Mouse (Mus musculus): Measurements from ENCODE around the gene Btbd3. TPM values are rescaled to one million over a fixed set of nuclear protein-coding genes. Genes with fewer than 3 reads are reported as not detected.
"Not testable (repeated sequence)": the region's sequence is repeated elsewhere in the genome, so short reads cannot be mapped to it uniquely, and the experiment has no call there.

The Btbd3 gene
- polyA plus RNA-seq, 1 experiment from 2014 or later: 15.9 TPM

DNA sequence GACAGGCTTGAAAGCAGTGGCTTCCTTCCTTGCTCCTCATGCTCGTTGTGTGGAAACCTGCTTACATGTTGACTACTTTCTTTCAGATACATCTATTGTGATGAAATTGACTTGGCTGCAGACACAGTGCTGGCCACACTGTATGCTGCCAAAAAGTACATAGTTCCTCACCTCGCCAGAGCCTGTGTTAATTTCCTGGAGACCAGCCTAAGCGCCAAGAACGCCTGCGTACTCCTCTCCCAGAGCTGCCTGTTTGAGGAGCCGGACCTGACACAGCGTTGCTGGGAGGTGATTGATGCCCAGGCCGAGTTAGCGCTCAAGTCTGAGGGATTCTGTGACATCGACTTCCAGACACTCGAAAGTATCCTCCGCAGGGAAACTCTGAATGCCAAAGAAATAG lies 27.0 kb downstream of the Btbd3 start:
- H3K4me3 ChIP-seq: no peak overlapping the region
- H3K4me1 ChIP-seq: peaks cover 20% of the 10 kb centered on the region
- H3K36me3 ChIP-seq (ENCODE audit: poor library complexity, severe bottlenecking): peaks cover 31% of the 10 kb centered on the region
- H3K4me2 ChIP-seq: no peak overlapping the region
- H3K27me3 ChIP-seq: no peaks in the 10 kb centered on the region
- no peak for ATAC-seq
- WGBS: 93% methylated on average over 12 of the region's 12 CpGs
- H3K9me3 ChIP-seq (replicated peaks): no peaks in the 10 kb centered on the region
- no peak overlapping the region for H3K27ac ChIP-seq
- no peak overlapping the region for H3K9ac ChIP-seq

DNA sequence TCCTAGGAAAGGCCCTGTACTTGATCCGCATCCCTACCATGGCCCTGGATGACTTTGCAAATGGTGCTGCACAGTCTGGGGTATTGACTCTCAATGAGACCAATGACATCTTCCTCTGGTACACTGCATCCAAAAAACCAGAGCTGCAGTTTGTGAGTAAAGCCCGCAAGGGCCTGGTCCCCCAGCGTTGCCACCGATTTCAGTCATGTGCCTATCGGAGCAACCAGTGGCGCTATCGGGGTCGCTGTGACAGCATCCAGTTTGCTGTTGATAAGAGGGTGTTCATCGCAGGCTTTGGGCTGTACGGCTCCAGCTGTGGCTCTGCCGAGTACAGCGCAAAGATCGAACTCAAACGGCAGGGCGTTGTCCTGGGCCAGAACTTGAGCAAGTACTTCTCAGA lies 27.5 kb downstream of the Btbd3 start:
- H3K4me2 ChIP-seq: no peak overlapping the region
- no peak overlapping the region for H3K4me3 ChIP-seq
- H3K36me3 ChIP-seq (ENCODE audit: poor library complexity, severe bottlenecking): peaks cover 31% of the 10 kb centered on the region
- H3K9me3 ChIP-seq (replicated peaks): no peaks in the 10 kb centered on the region
- WGBS: 95% methylated on average over 15 of the region's 15 CpGs
- H3K27me3 ChIP-seq: no peaks in the 10 kb centered on the region
- no peak overlapping the region for H3K9ac ChIP-seq
- ATAC-seq: no peak
- H3K4me1 ChIP-seq: peaks cover 15% of the 10 kb centered on the region
- H3K27ac ChIP-seq: no peak overlapping the region

DNA sequence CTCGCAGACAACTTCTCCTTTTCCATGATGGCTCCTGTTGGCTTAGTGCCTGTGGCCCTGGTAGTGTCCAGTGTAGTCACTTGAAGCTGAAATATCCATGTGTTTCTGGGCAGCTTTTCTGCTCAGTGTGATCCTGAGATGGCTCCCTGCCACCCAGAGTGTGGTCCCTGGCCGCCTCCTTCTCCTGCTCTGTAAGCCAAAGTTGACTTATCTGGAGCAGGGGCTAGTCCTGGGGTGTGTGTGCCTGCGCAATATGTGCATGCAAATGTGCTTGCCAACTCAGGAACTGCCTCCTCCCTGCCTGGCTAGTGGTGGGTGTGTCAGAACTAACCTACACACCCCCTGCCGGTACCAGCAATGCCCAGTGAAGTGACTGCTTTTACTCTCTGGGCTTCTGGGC lies 29.4 kb downstream of the Btbd3 start:
- H3K4me2 ChIP-seq: no peak overlapping the region
- H3K4me3 ChIP-seq: no peak overlapping the region
- 90% methylated on average over 4 of the region's 4 CpGs for WGBS
- H3K36me3 ChIP-seq (ENCODE audit: poor library complexity, severe bottlenecking): peaks cover 31% of the 10 kb centered on the region
- ATAC-seq: peak; percentile 41; the same call in 1 of the 2 replicates
- H3K9me3 ChIP-seq (replicated peaks): no peaks in the 10 kb centered on the region
- H3K27ac ChIP-seq: no peak overlapping the region
- H3K9ac ChIP-seq: no peak overlapping the region
- H3K4me1 ChIP-seq: no peaks in the 10 kb centered on the region
- H3K27me3 ChIP-seq: no peaks in the 10 kb centered on the region

DNA sequence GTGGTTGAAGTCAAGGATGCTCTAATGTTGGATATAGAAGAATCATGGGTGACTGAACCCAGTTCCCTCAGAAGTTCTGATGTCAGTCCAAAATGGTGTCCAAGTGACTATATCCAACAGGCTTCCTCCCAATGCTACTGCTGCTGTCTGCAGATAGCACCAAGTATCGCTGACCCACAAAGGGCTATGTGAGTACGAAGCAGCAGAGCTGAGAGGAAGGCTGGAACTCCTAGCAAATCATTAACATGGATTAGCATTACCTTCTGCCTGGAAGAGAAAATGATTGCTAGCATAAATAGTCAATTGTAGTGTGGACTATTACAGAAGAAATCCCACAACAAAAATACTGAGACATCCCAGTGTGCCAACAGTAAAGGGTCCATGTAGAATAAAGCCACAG lies 33.8 kb downstream of the Btbd3 start:
- ATAC-seq: no peak
- Histone ChIP-seq H3K9me3 (replicated peaks) (no peaks in the 10 kb centered on the region), H3K4me1 (no peaks in the 10 kb centered on the region), H3K27ac (no peak overlapping the region), H3K4me2 (no peak overlapping the region), H3K4me3 (no peak overlapping the region), H3K27me3 (no peaks in the 10 kb centered on the region), H3K9ac (no peak overlapping the region), H3K36me3 (ENCODE audit: poor library complexity, severe bottlenecking) (peaks cover 13% of the 10 kb centered on the region)
- WGBS: 91% methylated on average over 2 of the region's 2 CpGs

DNA sequence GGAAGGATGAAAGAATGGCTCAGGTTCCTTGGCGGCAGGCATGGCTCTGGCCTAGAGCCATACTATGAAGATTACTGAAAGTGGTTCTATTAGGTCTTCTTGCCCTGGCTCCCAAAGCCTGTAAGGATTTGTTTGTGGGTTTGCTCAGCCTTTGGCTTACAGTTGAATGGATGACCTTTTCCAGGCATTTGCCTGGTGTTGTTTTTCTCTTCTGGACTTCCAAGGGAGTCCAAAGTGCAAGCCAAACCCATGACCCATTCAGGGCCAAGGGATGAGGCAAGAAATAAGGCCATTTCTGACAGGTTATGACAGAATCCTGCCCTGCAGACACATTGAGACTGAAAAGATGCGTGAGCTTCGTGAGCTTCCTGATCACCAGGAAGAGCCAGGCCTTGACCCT lies 37.9 kb downstream of the Btbd3 start:
- Histone ChIP-seq H3K27me3 (no peaks in the 10 kb centered on the region), H3K4me1 (no peaks in the 10 kb centered on the region), H3K9ac (no peak overlapping the region), H3K36me3 (ENCODE audit: poor library complexity, severe bottlenecking) (no peaks in the 10 kb centered on the region), H3K4me3 (no peak overlapping the region), H3K9me3 (replicated peaks) (no peaks in the 10 kb centered on the region), H3K27ac (no peak overlapping the region), H3K4me2 (no peak overlapping the region)
- ATAC-seq: no peak
- 95% methylated on average over 3 of the region's 3 CpGs for WGBS

DNA sequence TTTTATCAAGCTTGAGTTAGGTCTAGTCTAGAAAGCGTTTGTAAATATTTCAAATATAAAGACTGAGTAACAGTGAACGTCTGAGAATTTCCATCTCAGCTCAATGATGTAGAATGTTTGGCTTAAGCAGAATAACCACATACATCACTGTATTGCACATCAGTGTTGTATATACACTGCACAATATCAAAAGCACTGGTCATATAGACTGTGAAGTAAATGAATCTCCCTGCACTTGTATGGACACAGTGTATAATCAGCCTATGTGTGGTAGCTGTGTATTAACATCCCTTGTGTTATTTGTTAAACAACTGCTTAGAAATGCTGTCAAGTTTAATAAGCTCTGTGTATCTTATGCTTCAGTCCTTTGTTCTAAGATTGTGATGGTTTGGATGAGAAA lies 49.9 kb downstream of the Btbd3 start:
- Histone ChIP-seq H3K4me3 (no peak overlapping the region), H3K9ac (no peak overlapping the region), H3K4me2 (no peak overlapping the region), H3K27ac (no peak overlapping the region), H3K27me3 (no peaks in the 10 kb centered on the region), H3K4me1 (no peaks in the 10 kb centered on the region), H3K36me3 (ENCODE audit: poor library complexity, severe bottlenecking) (no peaks in the 10 kb centered on the region), H3K9me3 (replicated peaks) (no peaks in the 10 kb centered on the region)
- no peak for ATAC-seq
- 91% methylated on average over 2 of the region's 2 CpGs for WGBS

DNA sequence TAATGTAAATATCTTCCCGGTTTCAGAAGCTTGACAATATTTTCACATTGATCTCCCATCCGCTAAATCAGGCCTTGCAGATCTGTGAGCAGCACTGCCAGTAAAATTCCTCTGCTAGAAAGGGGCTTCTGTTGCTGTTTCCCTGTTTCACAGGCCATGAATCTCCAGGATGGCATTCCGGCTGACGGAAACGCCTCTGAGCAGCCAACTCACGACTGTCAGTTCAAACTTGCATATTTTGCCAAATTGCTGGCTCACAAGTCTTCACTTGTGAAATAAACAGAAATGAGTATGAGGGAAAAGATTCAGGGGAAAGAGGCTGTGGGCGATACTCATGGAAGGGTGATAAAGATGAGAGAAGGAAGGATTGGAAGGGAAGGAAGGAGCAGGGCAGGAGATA lies 59.3 kb downstream of the Btbd3 start:
- Histone ChIP-seq H3K27me3 (no peaks in the 10 kb centered on the region), H3K4me3 (no peak overlapping the region), H3K4me1 (no peaks in the 10 kb centered on the region), H3K27ac (no peak overlapping the region), H3K9ac (no peak overlapping the region), H3K9me3 (replicated peaks) (no peaks in the 10 kb centered on the region), H3K36me3 (ENCODE audit: poor library complexity, severe bottlenecking) (no peaks in the 10 kb centered on the region), H3K4me2 (no peak overlapping the region)
- ATAC-seq: no peak
- WGBS: 87% methylated on average over 7 of the region's 7 CpGs

DNA sequence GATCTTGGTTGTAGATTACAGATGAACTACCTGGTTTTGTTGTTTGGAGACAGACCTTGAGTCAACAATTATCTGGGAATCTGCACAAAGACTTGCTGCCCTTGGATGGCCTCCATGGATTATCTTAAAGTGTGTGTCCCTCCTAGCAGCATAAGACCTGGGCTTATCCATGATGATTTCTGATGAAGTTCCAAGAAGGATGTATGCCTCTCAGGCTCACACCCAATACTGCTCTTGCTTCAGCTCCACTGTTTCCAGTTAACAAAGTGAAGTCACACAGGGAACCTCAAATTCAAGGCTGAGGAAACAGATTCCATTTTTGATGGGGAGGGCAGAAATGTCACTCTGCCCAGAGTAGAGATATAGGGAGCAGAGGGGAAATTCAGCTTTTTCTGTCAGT lies 64.0 kb downstream of the Btbd3 start:
- Histone ChIP-seq H3K27me3 (no peaks in the 10 kb centered on the region), H3K9ac (no peak overlapping the region), H3K36me3 (ENCODE audit: poor library complexity, severe bottlenecking) (no peaks in the 10 kb centered on the region), H3K9me3 (replicated peaks) (no peaks in the 10 kb centered on the region), H3K27ac (no peak overlapping the region), H3K4me2 (no peak overlapping the region), H3K4me3 (no peak overlapping the region), H3K4me1 (no peaks in the 10 kb centered on the region)
- no peak for ATAC-seq

DNA sequence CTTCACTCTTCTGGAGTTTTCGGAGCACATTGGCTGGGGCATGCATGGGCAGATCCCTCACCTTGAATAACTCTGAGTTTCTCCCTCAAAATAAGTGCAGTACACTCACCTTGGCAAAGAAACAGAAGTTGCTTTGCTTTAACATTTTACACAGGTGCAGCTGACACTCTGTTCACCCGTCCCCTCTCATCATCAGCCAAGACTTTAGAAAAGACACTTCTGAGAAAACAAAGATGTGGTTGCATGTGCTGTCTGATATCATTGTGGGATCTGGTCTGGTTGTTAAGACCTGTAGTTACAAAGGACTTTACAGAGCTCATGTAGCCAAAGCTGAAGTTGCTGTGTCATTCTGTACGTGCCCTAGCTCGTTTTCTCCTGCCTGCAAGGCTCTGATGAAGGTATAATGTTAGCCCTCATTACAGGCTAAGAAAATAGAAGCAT lies 64.7 kb downstream of the Btbd3 start:
- no peaks in the 10 kb centered on the region for H3K36me3 ChIP-seq (ENCODE audit: poor library complexity, severe bottlenecking)
- no peak overlapping the region for H3K4me2 ChIP-seq
- no peaks in the 10 kb centered on the region for H3K9me3 ChIP-seq (replicated peaks)
- 81% methylated on average over 4 of the region's 4 CpGs for WGBS
- no peak overlapping the region for H3K27ac ChIP-seq
- H3K9ac ChIP-seq: no peak overlapping the region
- no peaks in the 10 kb centered on the region for H3K27me3 ChIP-seq
- no peaks in the 10 kb centered on the region for H3K4me1 ChIP-seq
- no peak for ATAC-seq
- no peak overlapping the region for H3K4me3 ChIP-seq

DNA sequence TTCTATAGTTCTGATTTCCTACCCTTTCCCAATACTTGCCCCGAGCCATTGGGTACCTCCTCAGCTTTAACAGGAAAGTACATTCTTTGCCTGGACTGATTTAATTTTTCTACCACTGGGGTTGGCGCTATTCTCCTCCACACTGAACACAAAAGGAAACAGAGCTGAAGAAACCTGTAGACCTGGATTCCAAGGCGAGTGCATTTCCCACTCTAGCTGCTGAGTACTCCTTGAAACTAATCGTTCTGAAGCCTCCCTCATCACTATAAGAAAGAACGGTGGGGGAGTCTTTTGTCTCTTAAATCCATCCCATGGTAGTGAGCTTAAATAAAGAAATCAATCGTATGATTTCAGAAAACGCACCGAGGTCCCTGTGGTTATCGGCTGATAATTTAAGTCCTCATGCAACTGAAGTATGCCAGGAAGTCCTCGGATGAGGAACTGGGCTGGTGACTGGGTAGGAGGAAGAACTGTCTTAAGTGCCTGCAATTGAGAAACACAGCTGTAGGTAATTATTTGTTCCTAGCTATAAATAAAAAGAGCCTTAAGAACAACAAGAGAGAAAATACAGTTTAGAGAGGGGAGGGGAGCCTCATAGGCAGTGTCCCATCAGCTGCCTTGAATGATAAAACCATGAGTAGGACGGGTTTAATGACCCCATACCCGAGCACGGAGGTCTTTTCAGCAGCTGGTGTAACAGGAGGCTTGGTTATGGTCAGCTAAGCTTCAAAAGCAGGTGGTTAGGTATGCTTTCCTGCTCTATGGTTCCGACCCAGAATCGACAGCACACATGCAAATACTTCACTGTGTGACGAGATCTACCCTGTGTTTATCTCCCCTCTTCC lies 66.1 kb downstream of the Btbd3 start:
- Histone ChIP-seq H3K4me1 (no peaks in the 10 kb centered on the region), H3K9me3 (replicated peaks) (no peaks in the 10 kb centered on the region)

DNA sequence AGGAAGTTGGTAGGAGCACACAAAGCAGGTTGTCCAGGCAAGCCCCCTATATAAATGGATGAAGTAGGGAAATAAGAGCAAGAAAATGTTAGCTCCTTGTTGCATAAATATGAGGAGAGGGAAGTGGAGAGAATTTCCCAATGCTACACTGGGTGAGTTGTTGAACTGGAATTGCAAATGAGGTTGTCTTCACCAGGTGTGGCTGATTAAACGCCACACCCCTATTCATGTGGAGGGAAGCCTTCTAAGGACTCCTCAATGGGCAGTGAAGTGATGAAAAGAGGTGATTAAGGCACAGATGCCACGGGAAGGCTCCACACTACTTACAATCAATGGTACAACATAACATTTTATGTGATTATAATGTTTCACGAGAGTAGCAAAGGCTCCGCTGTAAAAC lies 70.0 kb downstream of the Btbd3 start:
- ATAC-seq: no peak
- Histone ChIP-seq H3K9me3 (replicated peaks) (no peaks in the 10 kb centered on the region), H3K9ac (no peak overlapping the region), H3K4me1 (no peaks in the 10 kb centered on the region), H3K4me2 (no peak overlapping the region), H3K4me3 (no peak overlapping the region), H3K27me3 (no peaks in the 10 kb centered on the region), H3K36me3 (ENCODE audit: poor library complexity, severe bottlenecking) (no peaks in the 10 kb centered on the region), H3K27ac (no peak overlapping the region)
- WGBS: 53% methylated on average over 4 of the region's 4 CpGs

More for the DNA sequence above, 66.1 kb downstream of the Btbd3 start:
- no peak overlapping the region for H3K4me2 ChIP-seq
- H3K4me3 ChIP-seq: no peak overlapping the region
- H3K27me3 ChIP-seq: no peaks in the 10 kb centered on the region
- WGBS: 79% methylated on average over 16 of the region's 16 CpGs
- ATAC-seq: no peak
- H3K36me3 ChIP-seq (ENCODE audit: poor library complexity, severe bottlenecking): no peaks in the 10 kb centered on the region
- H3K9ac ChIP-seq: no peak overlapping the region
- no peak overlapping the region for H3K27ac ChIP-seq

DNA sequence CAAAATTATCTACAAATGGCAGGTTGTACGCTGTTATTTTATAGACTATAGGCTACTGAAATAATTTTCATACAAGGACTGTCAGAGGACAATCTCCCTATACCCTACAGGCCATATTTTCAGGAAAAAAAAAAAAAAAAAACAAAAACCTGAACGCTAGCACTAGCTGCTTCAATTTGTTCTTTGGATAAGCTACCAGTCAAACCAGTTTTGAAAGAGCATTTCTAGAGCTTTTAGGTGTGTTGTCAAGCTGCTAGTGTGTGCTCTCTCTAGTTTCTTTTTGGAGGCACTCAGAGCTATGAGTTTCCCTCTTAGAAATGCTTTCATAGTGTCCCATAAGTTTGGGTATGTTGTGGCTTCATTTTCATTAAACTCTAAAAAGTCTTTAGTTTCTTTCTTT lies 77.8 kb downstream of the Btbd3 start:
- H3K9ac ChIP-seq; H3K4me1 ChIP-seq; ATAC-seq; H3K27ac ChIP-seq; H3K4me2 ChIP-seq; H3K9me3 ChIP-seq (replicated peaks); H3K4me3 ChIP-seq; H3K27me3 ChIP-seq; H3K36me3 ChIP-seq (ENCODE audit: poor library complexity, severe bottlenecking): not testable (repeated sequence)
- WGBS: 83% methylated on average over 2 of the region's 2 CpGs

DNA sequence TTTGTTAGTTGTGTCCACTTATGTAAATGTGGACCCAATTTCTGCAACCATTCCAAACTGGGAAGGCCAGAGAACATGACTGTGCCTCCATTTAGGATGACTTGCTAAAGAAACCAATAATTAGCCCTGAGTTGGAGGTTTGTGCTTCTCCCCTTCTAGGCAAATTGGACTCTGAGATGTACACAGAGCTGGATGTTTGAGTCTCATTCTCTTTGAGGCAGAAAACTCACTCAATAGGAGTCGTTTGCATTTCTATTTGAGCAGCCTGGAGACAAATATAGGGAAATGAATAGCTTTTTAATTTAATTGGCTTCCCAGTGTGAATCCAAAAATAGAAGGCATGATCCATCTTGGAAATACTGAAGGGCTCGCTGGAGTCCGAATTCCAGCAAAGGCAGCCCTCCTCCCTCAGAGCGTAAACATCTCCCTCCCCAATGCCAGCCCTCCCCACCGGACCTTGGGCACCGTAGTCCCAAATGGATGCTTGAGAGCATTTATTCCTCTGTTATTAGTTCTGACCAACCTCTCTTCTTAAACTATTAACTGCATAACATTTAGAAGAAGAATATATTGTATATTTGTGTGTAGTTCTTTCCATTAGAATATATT lies 81.6 kb downstream of the Btbd3 start:
- Histone ChIP-seq H3K9me3 (replicated peaks) (no peaks in the 10 kb centered on the region), H3K9ac (no peak overlapping the region), H3K27ac (no peak overlapping the region), H3K4me1 (peaks cover 7% of the 10 kb centered on the region; the same call in 1 of the 2 replicates), H3K4me3 (no peak overlapping the region), H3K4me2 (no peak overlapping the region), H3K36me3 (ENCODE audit: poor library complexity, severe bottlenecking) (no peaks in the 10 kb centered on the region), H3K27me3 (no peaks in the 10 kb centered on the region)
- peak; percentile 80 for ATAC-seq
- WGBS: 21% methylated on average over 6 of the region's 6 CpGs
